Mouse (Mus musculus): Measurements from ENCODE around the gene Pdpk1. TPM values are rescaled to one million over a fixed set of nuclear protein-coding genes. Genes with fewer than 3 reads are reported as not detected.

The Pdpk1 gene
- polyA plus RNA-seq, 1 experiment from 2014 or later: 42.6 TPM

DNA sequence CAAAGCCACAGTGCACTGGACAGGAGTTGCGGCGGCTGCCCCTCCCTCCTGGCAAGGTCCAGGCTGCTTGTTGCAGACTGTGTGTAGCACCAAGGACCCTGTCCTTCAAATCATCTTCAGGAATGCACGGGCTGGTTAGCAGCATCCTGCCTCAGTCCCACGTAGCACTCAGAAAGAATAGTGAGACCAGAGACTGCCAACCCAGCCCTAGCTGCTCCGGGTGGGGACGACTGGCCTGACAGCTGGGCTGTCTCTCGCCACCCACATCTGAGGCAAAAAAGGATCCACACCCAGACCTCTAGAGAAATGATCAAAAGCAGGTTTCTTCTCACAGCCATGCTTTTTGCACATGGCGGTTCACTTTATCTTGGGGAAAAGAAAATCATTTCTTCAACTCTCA, 101.7 kb downstream of the Pdpk1 start:
- H3K9ac ChIP-seq (ENCODE audit: low read length): no peak overlapping the region
- H3K4me1 ChIP-seq (ENCODE audit: control insufficient read depth, insufficient read depth, low read length): no peaks in the 10 kb centered on the region
- ATAC-seq: no peak
- H3K4me2 ChIP-seq (ENCODE audit: low read length): no peak overlapping the region
- H3K27ac ChIP-seq (ENCODE audit: low read depth, low read length): no peak overlapping the region
- WGBS: 95% methylated on average over 8 of the region's 8 CpGs
- H3K27me3 ChIP-seq (replicated peaks; ENCODE audit: control insufficient read depth, insufficient read depth, low read length): no peaks in the 10 kb centered on the region
- H3K9me3 ChIP-seq (replicated peaks; ENCODE audit: control insufficient read depth, low read length): no peaks in the 10 kb centered on the region
- no peak for DNase-seq (ENCODE audit: low spot score)
- H3K36me3 ChIP-seq (ENCODE audit: control insufficient read depth, insufficient read depth, low read length): peaks cover 73% of the 10 kb centered on the region
- no peak overlapping the region for H3K4me3 ChIP-seq (ENCODE audit: low read depth, low read length)

DNA sequence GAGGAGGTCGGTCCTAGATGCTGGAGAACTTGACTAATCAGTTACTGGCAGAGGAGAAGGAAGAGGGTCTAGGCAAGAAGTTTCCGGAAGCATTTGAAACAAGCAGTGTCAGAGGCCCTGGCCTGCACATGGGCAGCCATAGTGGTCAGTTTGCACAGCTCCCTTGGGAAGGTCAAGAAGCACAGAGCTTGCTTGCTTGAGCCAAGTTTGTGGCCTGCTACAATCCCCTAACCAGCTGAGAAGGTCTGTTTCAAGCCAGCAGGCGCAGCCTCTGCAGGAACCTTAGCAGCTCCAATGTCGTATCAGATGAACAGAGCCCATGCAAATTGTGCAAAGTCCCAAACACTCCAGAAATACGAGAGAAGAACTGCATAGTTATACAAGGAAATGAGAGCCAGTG, 102.7 kb downstream of the Pdpk1 start:
- H3K4me2 ChIP-seq (ENCODE audit: low read length): no peak overlapping the region
- no peaks in the 10 kb centered on the region for H3K27me3 ChIP-seq (replicated peaks; ENCODE audit: control insufficient read depth, insufficient read depth, low read length)
- no peak for ATAC-seq
- DNase-seq (ENCODE audit: low spot score): no peak
- H3K9ac ChIP-seq (ENCODE audit: low read length): no peak overlapping the region
- no peaks in the 10 kb centered on the region for H3K9me3 ChIP-seq (replicated peaks; ENCODE audit: control insufficient read depth, low read length)
- H3K36me3 ChIP-seq (ENCODE audit: control insufficient read depth, insufficient read depth, low read length): peaks cover 63% of the 10 kb centered on the region
- H3K4me1 ChIP-seq (ENCODE audit: control insufficient read depth, insufficient read depth, low read length): no peaks in the 10 kb centered on the region
- WGBS: 89% methylated on average over 5 of the region's 5 CpGs
- no peak overlapping the region for H3K4me3 ChIP-seq (ENCODE audit: low read depth, low read length)
- H3K27ac ChIP-seq (ENCODE audit: low read depth, low read length): no peak overlapping the region

DNA sequence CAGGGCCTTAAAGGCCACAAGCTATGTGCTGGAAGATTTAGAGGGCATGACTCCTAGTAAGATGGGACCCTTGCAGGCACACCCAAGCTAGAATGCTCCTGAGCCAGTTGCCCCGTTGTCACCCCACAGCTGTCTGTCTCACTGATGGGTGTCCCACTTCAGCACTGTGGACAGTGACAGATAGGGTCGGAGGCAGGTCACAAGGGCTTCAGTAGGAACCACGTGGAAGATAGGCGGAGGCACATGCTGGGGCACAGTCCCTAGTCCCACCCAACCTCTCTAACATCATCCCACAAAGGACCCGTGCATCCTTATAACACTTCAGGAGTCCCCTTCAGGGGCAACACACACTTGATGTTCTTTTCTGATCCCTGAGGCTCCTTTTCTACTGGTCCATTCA, 104.7 kb downstream of the Pdpk1 start:
- Histone ChIP-seq H3K4me3 (ENCODE audit: low read depth, low read length) (no peak overlapping the region), H3K9me3 (replicated peaks; ENCODE audit: control insufficient read depth, low read length) (no peaks in the 10 kb centered on the region), H3K27me3 (replicated peaks; ENCODE audit: control insufficient read depth, insufficient read depth, low read length) (no peaks in the 10 kb centered on the region), H3K4me2 (ENCODE audit: low read length) (no peak overlapping the region), H3K27ac (ENCODE audit: low read depth, low read length) (no peak overlapping the region), H3K4me1 (ENCODE audit: control insufficient read depth, insufficient read depth, low read length) (no peaks in the 10 kb centered on the region), H3K36me3 (ENCODE audit: control insufficient read depth, insufficient read depth, low read length) (peaks cover 43% of the 10 kb centered on the region), H3K9ac (ENCODE audit: low read length) (no peak overlapping the region)
- 56% methylated on average over 5 of the region's 5 CpGs for WGBS
- DNase-seq (ENCODE audit: low spot score): no peak
- ATAC-seq: no peak

DNA sequence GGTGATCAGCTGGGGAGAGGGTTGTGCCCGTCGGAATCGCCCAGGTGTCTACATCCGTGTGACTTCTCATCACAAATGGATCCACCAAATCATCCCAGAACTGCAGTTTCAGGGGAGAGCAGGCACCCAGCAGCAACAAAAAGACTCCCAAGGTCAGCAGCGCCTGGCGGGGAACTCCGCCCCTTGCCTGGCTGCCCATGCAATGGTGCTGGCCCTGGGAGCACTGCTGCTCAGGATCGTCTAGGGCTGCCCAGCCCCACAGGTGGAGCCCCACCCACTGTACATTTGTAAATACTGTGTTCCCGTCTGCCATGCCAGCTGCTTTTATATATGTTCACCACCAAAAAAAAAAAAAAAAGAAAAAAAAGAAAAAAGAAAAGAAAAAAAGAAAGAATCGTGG, 105.1 kb downstream of the Pdpk1 start:
- peaks cover 39% of the 10 kb centered on the region for H3K36me3 ChIP-seq (ENCODE audit: control insufficient read depth, insufficient read depth, low read length)
- no peaks in the 10 kb centered on the region for H3K27me3 ChIP-seq (replicated peaks; ENCODE audit: control insufficient read depth, insufficient read depth, low read length)
- DNase-seq (ENCODE audit: low spot score) (no peak), ATAC-seq (no peak)
- no peak overlapping the region for H3K4me2 ChIP-seq (ENCODE audit: low read length)
- no peak overlapping the region for H3K9ac ChIP-seq (ENCODE audit: low read length)
- H3K27ac ChIP-seq (ENCODE audit: low read depth, low read length): no peak overlapping the region
- no peak overlapping the region for H3K4me3 ChIP-seq (ENCODE audit: low read depth, low read length)
- no peaks in the 10 kb centered on the region for H3K4me1 ChIP-seq (ENCODE audit: control insufficient read depth, insufficient read depth, low read length)
- WGBS: 80% methylated on average over 10 of the region's 10 CpGs
- no peaks in the 10 kb centered on the region for H3K9me3 ChIP-seq (replicated peaks; ENCODE audit: control insufficient read depth, low read length)

DNA sequence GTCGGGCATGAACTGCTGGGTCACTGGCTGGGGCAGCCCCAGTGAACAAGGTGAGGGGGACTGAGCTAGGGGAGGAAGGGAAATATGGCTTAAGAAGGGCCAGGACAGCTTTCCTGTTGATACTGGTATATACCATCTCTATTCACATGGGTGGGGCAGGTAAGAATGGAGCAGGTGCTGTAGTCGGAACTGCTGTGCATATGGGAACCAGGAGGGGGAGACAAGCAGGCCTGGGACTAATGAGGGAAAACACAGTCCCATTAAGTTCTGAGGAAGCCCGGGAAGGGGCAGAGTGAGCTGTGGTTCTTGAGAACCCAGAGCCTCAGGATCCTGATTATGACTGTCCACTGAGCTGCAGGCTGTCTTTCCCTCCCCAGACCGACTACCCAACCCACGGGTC, 106.2 kb downstream of the Pdpk1 start:
- Histone ChIP-seq H3K9me3 (replicated peaks; ENCODE audit: control insufficient read depth, low read length) (no peaks in the 10 kb centered on the region), H3K4me1 (ENCODE audit: control insufficient read depth, insufficient read depth, low read length) (no peaks in the 10 kb centered on the region), H3K27ac (ENCODE audit: low read depth, low read length) (no peak overlapping the region), H3K9ac (ENCODE audit: low read length) (no peak overlapping the region), H3K36me3 (ENCODE audit: control insufficient read depth, insufficient read depth, low read length) (peaks cover 30% of the 10 kb centered on the region), H3K4me2 (ENCODE audit: low read length) (no peak overlapping the region), H3K4me3 (ENCODE audit: low read depth, low read length) (no peak overlapping the region), H3K27me3 (replicated peaks; ENCODE audit: control insufficient read depth, insufficient read depth, low read length) (no peaks in the 10 kb centered on the region)
- WGBS: 65% methylated on average over 5 of the region's 5 CpGs
- ATAC-seq (no peak), DNase-seq (ENCODE audit: low spot score) (no peak)

DNA sequence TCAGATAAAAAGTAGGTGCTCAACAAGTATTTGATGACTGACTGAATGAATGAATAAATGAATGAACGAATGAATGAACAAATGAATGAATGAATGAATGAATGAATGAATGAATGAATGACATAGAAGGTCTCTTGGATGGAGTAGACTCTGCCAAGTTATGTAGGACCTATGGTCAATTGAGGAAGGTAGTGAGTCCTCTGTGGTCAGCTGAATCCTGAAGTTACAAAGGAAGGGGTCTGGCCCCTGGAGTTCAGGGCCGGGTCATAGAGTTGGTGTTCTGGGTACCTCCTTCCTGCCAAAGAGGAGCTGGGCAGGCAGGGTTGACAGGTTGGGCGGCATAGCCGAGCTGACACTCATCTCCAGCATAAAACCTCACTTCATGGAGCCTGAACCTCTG, 112.9 kb downstream of the Pdpk1 start, which contains the start of gene Prss27:
Gene Prss27 (plus strand): TSS at position 301 of the 400 bp plus-strand sequence.
- DNase-seq (ENCODE audit: low spot score) (no peak), ATAC-seq (no peak)
- Histone ChIP-seq H3K36me3 (ENCODE audit: control insufficient read depth, insufficient read depth, low read length) (no peaks in the 10 kb centered on the region), H3K4me3 (ENCODE audit: low read depth, low read length) (no peak within 1 kb of the TSS), H3K27ac (ENCODE audit: low read depth, low read length) (no peak within 1 kb of the TSS), H3K4me1 (ENCODE audit: control insufficient read depth, insufficient read depth, low read length) (no peaks in the 10 kb centered on the region), H3K4me2 (ENCODE audit: low read length) (no peak within 1 kb of the TSS), H3K27me3 (replicated peaks; ENCODE audit: control insufficient read depth, insufficient read depth, low read length) (no peaks in the 10 kb centered on the region), H3K9me3 (replicated peaks; ENCODE audit: control insufficient read depth, low read length) (no peaks in the 10 kb centered on the region), H3K9ac (ENCODE audit: low read length) (no peak within 1 kb of the TSS)
- WGBS: 68% methylated on average over 4 of the region's 4 CpGs

DNA sequence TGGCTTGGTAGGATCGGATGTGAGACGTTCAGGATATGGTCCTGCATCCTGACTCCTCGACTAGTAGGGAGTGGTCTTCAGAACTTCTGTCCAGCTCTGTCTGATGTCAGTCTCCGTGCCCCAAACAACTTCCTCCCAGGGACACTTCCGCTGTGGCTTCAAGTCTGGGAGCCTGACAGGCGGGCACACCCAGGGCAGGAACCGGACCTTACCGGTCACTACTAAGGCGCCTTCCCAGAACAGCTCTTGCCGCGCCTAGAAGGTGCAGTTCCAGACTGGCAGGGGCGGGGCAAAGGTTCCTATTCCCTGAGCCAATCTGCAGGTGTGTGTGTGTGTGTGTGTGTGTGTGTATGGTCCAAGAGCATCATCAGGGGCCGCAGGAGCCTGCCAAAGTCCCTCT, 113.4 kb downstream of the Pdpk1 start:
- ATAC-seq (no peak), DNase-seq (ENCODE audit: low spot score) (no peak)
- Histone ChIP-seq H3K9me3 (replicated peaks; ENCODE audit: control insufficient read depth, low read length) (no peaks in the 10 kb centered on the region), H3K4me1 (ENCODE audit: control insufficient read depth, insufficient read depth, low read length) (no peaks in the 10 kb centered on the region), H3K27me3 (replicated peaks; ENCODE audit: control insufficient read depth, insufficient read depth, low read length) (no peaks in the 10 kb centered on the region), H3K9ac (ENCODE audit: low read length) (no peak overlapping the region), H3K4me2 (ENCODE audit: low read length) (no peak overlapping the region), H3K36me3 (ENCODE audit: control insufficient read depth, insufficient read depth, low read length) (no peaks in the 10 kb centered on the region), H3K4me3 (ENCODE audit: low read depth, low read length) (no peak overlapping the region), H3K27ac (ENCODE audit: low read depth, low read length) (no peak overlapping the region)
- WGBS: 88% methylated on average over 13 of the region's 13 CpGs

DNA sequence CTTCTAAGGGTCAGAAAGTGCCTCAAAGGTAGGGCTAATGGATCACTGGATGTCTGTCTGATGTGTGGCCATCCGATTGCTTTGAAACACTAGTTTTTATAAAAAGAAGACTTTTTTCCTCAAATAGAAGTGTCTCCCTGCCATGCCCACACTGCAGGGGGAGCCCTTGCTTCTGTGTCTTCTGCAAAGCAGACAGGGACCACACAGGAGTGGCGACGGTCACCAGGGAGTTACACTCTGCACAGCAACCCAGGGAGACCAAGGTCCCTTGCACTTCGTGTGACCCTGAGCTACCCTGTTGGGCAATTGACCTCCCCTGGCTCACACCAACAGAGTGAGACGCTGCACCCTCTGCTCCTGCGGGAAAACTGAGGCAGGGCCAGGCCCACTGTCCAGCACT, 113.8 kb downstream of the Pdpk1 start:
- WGBS: 61% methylated on average over 6 of the region's 6 CpGs
- H3K9ac ChIP-seq (ENCODE audit: low read length): no peak overlapping the region
- no peak overlapping the region for H3K4me3 ChIP-seq (ENCODE audit: low read depth, low read length)
- no peak overlapping the region for H3K4me2 ChIP-seq (ENCODE audit: low read length)
- no peaks in the 10 kb centered on the region for H3K9me3 ChIP-seq (replicated peaks; ENCODE audit: control insufficient read depth, low read length)
- H3K4me1 ChIP-seq (ENCODE audit: control insufficient read depth, insufficient read depth, low read length): no peaks in the 10 kb centered on the region
- H3K27me3 ChIP-seq (replicated peaks; ENCODE audit: control insufficient read depth, insufficient read depth, low read length): no peaks in the 10 kb centered on the region
- DNase-seq (ENCODE audit: low spot score): no peak
- H3K36me3 ChIP-seq (ENCODE audit: control insufficient read depth, insufficient read depth, low read length): no peaks in the 10 kb centered on the region
- no peak overlapping the region for H3K27ac ChIP-seq (ENCODE audit: low read depth, low read length)
- ATAC-seq: no peak

DNA sequence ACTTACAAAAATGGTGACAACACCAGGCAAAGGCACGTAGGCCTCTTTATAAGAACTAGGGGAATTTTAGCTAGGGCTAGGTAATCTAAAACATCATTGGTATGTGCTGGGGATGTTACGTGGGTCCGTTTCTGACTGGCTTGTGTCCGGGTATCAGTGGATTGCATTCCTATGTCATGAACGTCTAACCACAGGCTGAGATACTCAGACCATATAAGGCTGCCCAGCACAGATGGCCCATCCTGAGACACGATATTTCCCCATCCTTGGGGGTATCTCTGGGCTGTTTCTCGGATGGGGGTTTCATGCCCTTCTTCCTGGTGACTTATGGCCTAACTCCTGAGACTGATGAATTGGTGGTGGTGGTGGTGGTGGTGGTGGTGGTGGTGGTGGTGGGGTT, 115.6 kb downstream of the Pdpk1 start:
- ATAC-seq (no peak), DNase-seq (ENCODE audit: low spot score) (no peak)
- no peaks in the 10 kb centered on the region for H3K9me3 ChIP-seq (replicated peaks; ENCODE audit: control insufficient read depth, low read length)
- no peak overlapping the region for H3K27ac ChIP-seq (ENCODE audit: low read depth, low read length)
- no peaks in the 10 kb centered on the region for H3K36me3 ChIP-seq (ENCODE audit: control insufficient read depth, insufficient read depth, low read length)
- H3K4me1 ChIP-seq (ENCODE audit: control insufficient read depth, insufficient read depth, low read length): no peaks in the 10 kb centered on the region
- no peaks in the 10 kb centered on the region for H3K27me3 ChIP-seq (replicated peaks; ENCODE audit: control insufficient read depth, insufficient read depth, low read length)
- no peak overlapping the region for H3K4me3 ChIP-seq (ENCODE audit: low read depth, low read length)
- 90% methylated on average over 7 of the region's 7 CpGs for WGBS
- H3K9ac ChIP-seq (ENCODE audit: low read length): no peak overlapping the region
- no peak overlapping the region for H3K4me2 ChIP-seq (ENCODE audit: low read length)

All from forebrain, embryonic 14.5 days (tissue).